Mouse (Mus musculus): ENCODE measurements at regions not wholly inside any gene's neighbourhood (a gene's known extent, or its start where the extent isn't known, plus 50 kb on each side); places are given as distances from the start of the nearest gene placed in this dataset.
A peak's percentile ranks its signal among the peaks of the same experiment; 100 is the strongest.

- H3K36me3 ChIP-seq, result no peaks in the 10 kb centered on the region
- H3K9ac ChIP-seq, result no peak overlapping the region
- no peak overlapping the region for H3K4me2 ChIP-seq
- no peaks in the 10 kb centered on the region for H3K9me3 ChIP-seq
- ATAC-seq (ENCODE audit: low FRiP score), result 0 out of 2 replicates have a peak, but pooled peaks have one; percentile 40
- 41% methylated on average over 12 of the region's 12 CpGs for WGBS
- H3K27me3 ChIP-seq, result peaks cover 22% of the 10 kb centered on the region
- peaks cover 37% of the 10 kb centered on the region for H3K4me1 ChIP-seq (replicated peaks)
- H3K27ac ChIP-seq, result no peak overlapping the region
- no peak overlapping the region for H3K4me3 ChIP-seq
These were observed 58.2 kb upstream of the Gm11733 start for GRCm38 (mm10) chr11:117425927-117426326.

DNA sequence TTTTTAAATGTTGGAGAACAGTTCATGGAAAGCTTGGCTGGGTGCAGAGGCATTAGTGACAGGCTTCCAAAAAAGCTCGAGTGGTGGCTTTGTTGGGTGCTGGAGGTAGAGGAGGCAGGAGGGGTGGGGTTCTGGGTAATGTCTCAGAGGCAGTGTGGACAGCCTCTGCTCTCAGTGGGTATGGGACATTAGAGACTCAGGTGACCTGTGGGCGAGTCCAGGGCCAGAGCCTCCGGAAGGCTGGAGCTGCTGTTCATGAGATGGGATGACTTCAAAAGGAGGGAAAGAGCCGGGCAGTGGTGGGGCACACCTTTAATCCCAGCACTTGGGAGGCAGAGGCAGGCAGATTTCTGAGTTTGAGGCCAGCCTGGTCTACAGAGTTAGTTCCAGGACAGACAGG is 57.5 kb upstream of the Gm11733 start:
- H3K4me3 ChIP-seq, result no peak overlapping the region
- no peaks in the 10 kb centered on the region for H3K9me3 ChIP-seq
- peaks cover 22% of the 10 kb centered on the region for H3K27me3 ChIP-seq
- 83% methylated on average over 4 of the region's 4 CpGs for WGBS
- H3K9ac ChIP-seq, result no peak overlapping the region
- H3K4me2 ChIP-seq, result no peak overlapping the region
- no peak overlapping the region for H3K27ac ChIP-seq
- ATAC-seq (ENCODE audit: low FRiP score), result no peak
- H3K4me1 ChIP-seq (replicated peaks), result peaks cover 44% of the 10 kb centered on the region
- H3K36me3 ChIP-seq, result no peaks in the 10 kb centered on the region

- H3K27ac ChIP-seq, result no peak overlapping the region
- no peak overlapping the region for H3K4me3 ChIP-seq
- 84% methylated on average over 17 of the region's 17 CpGs for WGBS
- no peaks in the 10 kb centered on the region for H3K36me3 ChIP-seq
- peaks cover 44% of the 10 kb centered on the region for H3K4me1 ChIP-seq (replicated peaks)
- no peak overlapping the region for H3K4me2 ChIP-seq
- ATAC-seq (ENCODE audit: low FRiP score), result no peak
- no peaks in the 10 kb centered on the region for H3K9me3 ChIP-seq
- peaks cover 22% of the 10 kb centered on the region for H3K27me3 ChIP-seq
- no peak overlapping the region for H3K9ac ChIP-seq
These were observed 56.2 kb upstream of the Gm11733 start for GRCm38 (mm10) chr11:117427808-117428510.

- peaks cover 44% of the 10 kb centered on the region for H3K4me1 ChIP-seq (replicated peaks)
- 50% methylated on average over 10 of the region's 10 CpGs for WGBS
- no peak overlapping the region for H3K4me3 ChIP-seq
- H3K9me3 ChIP-seq, result no peaks in the 10 kb centered on the region
- no peak overlapping the region for H3K4me2 ChIP-seq
- H3K36me3 ChIP-seq, result no peaks in the 10 kb centered on the region
- no peak for ATAC-seq (ENCODE audit: low FRiP score)
- H3K9ac ChIP-seq, result no peak overlapping the region
- H3K27me3 ChIP-seq, result peaks cover 22% of the 10 kb centered on the region
- H3K27ac ChIP-seq, result peak overlapping the region; percentile 4; the same call in 1 of the 2 replicates
These were observed 54.8 kb upstream of the Gm11733 start for GRCm38 (mm10) chr11:117429326-117429752.

GRCm38 (mm10) chr11:117429894-117430293 is 54.3 kb upstream of the Gm11733 start:
- peaks cover 44% of the 10 kb centered on the region for H3K4me1 ChIP-seq (replicated peaks)
- H3K27me3 ChIP-seq, result peaks cover 18% of the 10 kb centered on the region
- H3K27ac ChIP-seq, result peak overlapping the region; percentile 4; the same call in 1 of the 2 replicates
- ATAC-seq (ENCODE audit: low FRiP score), result no peak
- no peaks in the 10 kb centered on the region for H3K36me3 ChIP-seq
- WGBS, result 48% methylated on average over 8 of the region's 8 CpGs
- no peak overlapping the region for H3K4me3 ChIP-seq
- H3K9ac ChIP-seq, result no peak overlapping the region
- H3K9me3 ChIP-seq, result no peaks in the 10 kb centered on the region
- H3K4me2 ChIP-seq, result no peak overlapping the region

- Histone ChIP-seq H3K4me3 (no peak overlapping the region), H3K9me3 (no peaks in the 10 kb centered on the region), H3K4me2 (no peak overlapping the region), H3K9ac (no peak overlapping the region), H3K36me3 (no peaks in the 10 kb centered on the region), H3K27ac (no peak overlapping the region), H3K4me1 (replicated peaks) (peaks cover 60% of the 10 kb centered on the region), H3K27me3 (peaks cover 7% of the 10 kb centered on the region; the same call in 1 of the 2 replicates)
- ATAC-seq (ENCODE audit: low FRiP score), result no peak
These were observed 50.1 kb upstream of the Gm11733 start for GRCm38 (mm10) chr11:117434056-117434455.

Data from hindbrain, embryonic 13.5 days (tissue).